Mouse (Mus musculus) 3T3-L1 (cell line): ENCODE measurements around the gene Cyb561d2.

Experiments used
- DNase-seq: peaks from one replicate; pipeline ENCODE4 v3.0.0-alpha.2; 2015; ENCODE audit warnings: low read depth, low spot score

Cyb561d2 gene

GRCm38 (mm10) chr9:107521711-107522399 lies 20.1 kb downstream of the Cyb561d2 start:
- DNase-seq: no peak

GRCm38 (mm10) chr9:107521190-107521589 lies 20.8 kb downstream of the Cyb561d2 start:
- no peak for DNase-seq

- no peak for DNase-seq
Observed at GRCm38 (mm10) chr9:107520331-107520730, 21.7 kb downstream of the Cyb561d2 start.

- DNase-seq: peak; percentile 74
Observed at GRCm38 (mm10) chr9:107514303-107514955, 27.6 kb downstream of the Cyb561d2 start.

- no peak for DNase-seq
Observed at GRCm38 (mm10) chr9:107512326-107512725, 29.7 kb downstream of the Cyb561d2 start.

GRCm38 (mm10) chr9:107511436-107511835 lies 30.6 kb downstream of the Cyb561d2 start:
- DNase-seq: no peak

- DNase-seq: no peak
Observed at GRCm38 (mm10) chr9:107510384-107511100, 31.5 kb downstream of the Cyb561d2 start.

- no peak for DNase-seq
Observed at GRCm38 (mm10) chr9:107508266-107508665, 33.7 kb downstream of the Cyb561d2 start.

GRCm38 (mm10) chr9:107504662-107505537 lies 37.1 kb downstream of the Cyb561d2 start:
- peak; percentile 17 for DNase-seq

- no peak for DNase-seq
Observed at GRCm38 (mm10) chr9:107502131-107502846, 39.7 kb downstream of the Cyb561d2 start.

- no peak for DNase-seq
Observed at GRCm38 (mm10) chr9:107500708-107501286, 41.2 kb downstream of the Cyb561d2 start.

- no peak for DNase-seq
Observed at GRCm38 (mm10) chr9:107496359-107496758, 45.6 kb downstream of the Cyb561d2 start.

- no peak for DNase-seq
Observed at GRCm38 (mm10) chr9:107494238-107494637, 47.8 kb downstream of the Cyb561d2 start.

- peak; percentile 72 for DNase-seq
Observed at GRCm38 (mm10) chr9:107493511-107493910, 48.5 kb downstream of the Cyb561d2 start.

- DNase-seq: no peak
Observed at GRCm38 (mm10) chr9:107490625-107491024, 51.4 kb downstream of the Cyb561d2 start.

- DNase-seq: no peak
Observed at GRCm38 (mm10) chr9:107490146-107490545, 51.8 kb downstream of the Cyb561d2 start.
